Mouse (Mus musculus) stomach, postnatal 0 days (tissue): ENCODE results near the gene Ddo. TPM values are rescaled to one million over a fixed set of nuclear protein-coding genes. Genes with fewer than 3 reads are reported as not detected.

Source experiments
- ATAC-seq: fragments of 200-750 bp; cut with Nextera tagmentation; 2 replicates; pipeline ENCODE4 v1.8.0; 2017; ENCODE audit not compliant: low FRiP score, low TSS enrichment
- DNase-seq: peaks from one replicate; pipeline ENCODE4 v3.0.0-alpha.2; 2016; ENCODE audit warnings: low spot score
- H3K27ac ChIP-seq: fragments of 300-500 bp; sonication (generic); replicated peaks from 2 replicates; pipeline ENCODE4 v1.5.1; 2014; ENCODE audit warnings: mild to moderate bottlenecking, control low read depth
- H3K27me3 ChIP-seq: fragments of 300-500 bp; sonication (generic); 2 replicates; pipeline ENCODE4 v1.6.1; 2014; ENCODE audit warnings: low read length; ENCODE audit not compliant: control insufficient read depth, insufficient read depth
- H3K36me3 ChIP-seq: fragments of 300-500 bp; sonication (generic); 2 replicates; pipeline ENCODE4 v1.6.1; 2014; ENCODE audit warnings: low read length, mixed read lengths; ENCODE audit not compliant: control insufficient read depth, insufficient read depth
- H3K4me1 ChIP-seq: fragments of 300-500 bp; sonication (generic); replicated peaks from 2 replicates; pipeline ENCODE4 v1.6.1; 2014; ENCODE audit warnings: antibody characterized with exemption; ENCODE audit not compliant: control insufficient read depth, insufficient read depth
- H3K4me2 ChIP-seq: fragments of 300-500 bp; sonication (generic); replicated peaks from 2 replicates; pipeline ENCODE4 v1.6.1; 2014; ENCODE audit warnings: low read depth, mild to moderate bottlenecking, control low read depth, moderate library complexity
- H3K4me3 ChIP-seq: fragments of 300-500 bp; sonication (generic); 2 replicates; pipeline ENCODE4 v1.5.1; 2014; ENCODE audit warnings: low read depth, low read length, control low read depth
- H3K9ac ChIP-seq: fragments of 300-500 bp; sonication (generic); 2 replicates; pipeline ENCODE4 v1.6.1; 2014; ENCODE audit warnings: mild to moderate bottlenecking, low read length, control low read depth, mixed read lengths
- H3K9me3 ChIP-seq: fragments of 300-500 bp; sonication (generic); 2 replicates; pipeline ENCODE4 v1.6.1; 2016; ENCODE audit warnings: low read length; ENCODE audit not compliant: control insufficient read depth
- CTCF ChIP-seq: IDR thresholded peaks from 2 replicates; pipeline ENCODE4 v1.5.1; 2016; ENCODE audit warnings: antibody characterized with exemption, low read depth, mild to moderate bottlenecking, moderate library complexity
- EP300 ChIP-seq: optimal IDR thresholded peaks from 2 replicates; pipeline ENCODE3; 2016; ENCODE audit warnings: antibody characterized with exemption
- WGBS: fragments of 180-500 bp; shearing (Covaris S2); extraction: QIAGEN DNeasy Blood & Tissue Kit; methylation state at CpG from one replicate; pipeline ENCODE4 v1.1.7; 2014; 5-methylcytosine and 5-hydroxymethylcytosine counted together
- polyA plus RNA-seq: library from polyadenylated mRNA; unstranded; fragments of >200 nt; fragmentation: Nextera tagmentation; extraction: Ambion mirVana; gene quantifications from 2 replicates; pipeline ENCODE4 v1.2.1, GENCODE M21; 2015

Gene Ddo
- polyA plus RNA-seq, 1 experiment from 2014 or later, result 2.8 TPM

- Histone ChIP-seq H3K27ac (no peak overlapping the region), H3K4me3 (no peak overlapping the region), H3K9me3 (no peaks in the 10 kb centered on the region), H3K36me3 (no peaks in the 10 kb centered on the region), H3K9ac (no peak overlapping the region), H3K4me1 (no peaks in the 10 kb centered on the region), H3K27me3 (no peaks in the 10 kb centered on the region), H3K4me2 (no peak overlapping the region)
- TF ChIP-seq CTCF, result no peak
- TF ChIP-seq EP300, result no peak
- ATAC-seq, result no peak
- WGBS, result 78% methylated on average over 4 of the region's 4 CpGs
- no peak for DNase-seq
Observed at GRCm38 (mm10) chr10:40686976-40687375, 57.2 kb downstream of the Ddo start.

GRCm38 (mm10) chr10:40687407-40687806, 57.6 kb downstream of the Ddo start:
- Histone ChIP-seq H3K4me1 (no peaks in the 10 kb centered on the region), H3K27ac (no peak overlapping the region), H3K9me3 (no peaks in the 10 kb centered on the region), H3K9ac (no peak overlapping the region), H3K4me2 (no peak overlapping the region), H3K36me3 (no peaks in the 10 kb centered on the region), H3K27me3 (no peaks in the 10 kb centered on the region), H3K4me3 (no peak overlapping the region)
- no peak for TF ChIP-seq CTCF
- no peak for TF ChIP-seq EP300
- no peak for ATAC-seq
- no peak for DNase-seq
- WGBS, result 66% methylated on average over 2 of the region's 2 CpGs

- Histone ChIP-seq H3K36me3 (no peaks in the 10 kb centered on the region), H3K9me3 (no peaks in the 10 kb centered on the region), H3K27ac (no peak overlapping the region), H3K9ac (no peak overlapping the region), H3K4me2 (no peak overlapping the region), H3K4me3 (no peak overlapping the region), H3K27me3 (no peaks in the 10 kb centered on the region), H3K4me1 (no peaks in the 10 kb centered on the region)
- WGBS, result 78% methylated on average over 6 of the region's 6 CpGs
- DNase-seq (no peak), ATAC-seq (no peak)
- TF ChIP-seq EP300 (no peak), CTCF (no peak)
Observed at GRCm38 (mm10) chr10:40688266-40688665, 58.5 kb downstream of the Ddo start.

DNA sequence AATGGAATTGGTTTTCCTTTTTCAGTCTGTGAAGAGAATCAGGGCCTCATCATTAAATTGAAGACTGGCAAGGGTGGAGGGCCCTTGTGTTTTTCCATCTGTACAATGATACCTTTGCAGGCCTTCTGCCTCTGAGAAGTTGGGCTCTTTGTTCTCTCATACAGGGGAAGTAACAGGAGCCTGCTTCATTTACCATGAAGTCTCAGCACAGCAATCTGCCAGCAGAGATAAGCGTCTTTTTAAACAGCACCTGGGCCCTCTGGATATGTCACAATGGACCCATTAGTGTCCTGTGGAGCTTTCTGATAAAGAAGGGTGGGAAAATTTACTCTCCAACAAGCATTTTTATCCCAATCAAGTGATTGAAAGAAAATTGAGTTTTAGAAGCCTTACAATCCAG, 59.1 kb downstream of the Ddo start:
- Histone ChIP-seq H3K4me3 (no peak overlapping the region), H3K4me1 (no peaks in the 10 kb centered on the region), H3K4me2 (no peak overlapping the region), H3K27ac (no peak overlapping the region), H3K36me3 (no peaks in the 10 kb centered on the region), H3K9me3 (no peaks in the 10 kb centered on the region), H3K9ac (no peak overlapping the region), H3K27me3 (no peaks in the 10 kb centered on the region)
- no peak for ATAC-seq
- WGBS, result 57% methylated on average over 1 of the region's 1 CpGs
- no peak for TF ChIP-seq CTCF
- TF ChIP-seq EP300, result no peak
- no peak for DNase-seq

- 65% methylated on average over 4 of the region's 4 CpGs for WGBS
- Histone ChIP-seq H3K9ac (no peak overlapping the region), H3K27ac (no peak overlapping the region), H3K36me3 (no peaks in the 10 kb centered on the region), H3K9me3 (no peaks in the 10 kb centered on the region), H3K4me2 (no peak overlapping the region), H3K4me3 (no peak overlapping the region), H3K4me1 (no peaks in the 10 kb centered on the region), H3K27me3 (no peaks in the 10 kb centered on the region)
- no peak for TF ChIP-seq EP300
- TF ChIP-seq CTCF, result no peak
- ATAC-seq (no peak), DNase-seq (no peak)
Observed at GRCm38 (mm10) chr10:40698652-40699051, 68.8 kb downstream of the Ddo start.

DNA sequence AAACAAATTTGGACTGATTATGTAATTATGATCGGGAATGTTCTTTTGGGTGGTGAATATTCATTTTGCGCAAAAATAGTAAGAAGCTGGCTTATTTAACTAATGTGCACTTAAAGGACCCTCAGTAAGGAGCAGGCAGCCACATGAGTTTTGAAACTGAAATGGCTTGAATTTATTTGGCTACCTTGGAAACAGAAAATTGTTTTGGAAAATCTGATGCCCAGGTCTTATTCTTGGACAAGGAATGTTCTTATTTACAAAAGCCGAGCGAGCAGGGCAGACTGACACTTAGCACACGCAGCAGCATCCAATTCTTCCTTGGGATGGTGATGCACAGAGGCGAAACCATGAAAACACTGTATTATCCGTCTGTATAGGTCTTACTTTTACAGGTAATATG, 81.3 kb downstream of the Ddo start:
- WGBS, result 50% methylated on average over 7 of the region's 7 CpGs
- H3K4me3 ChIP-seq, result no peak overlapping the region
- H3K9ac ChIP-seq, result no peak overlapping the region
- H3K9me3 ChIP-seq, result no peaks in the 10 kb centered on the region
- no peaks in the 10 kb centered on the region for H3K27me3 ChIP-seq
- DNase-seq (no peak), ATAC-seq (no peak)
- TF ChIP-seq EP300, result no peak
- no peak overlapping the region for H3K27ac ChIP-seq
- H3K4me1 ChIP-seq, result no peaks in the 10 kb centered on the region
- no peak overlapping the region for H3K4me2 ChIP-seq
- H3K36me3 ChIP-seq, result no peaks in the 10 kb centered on the region
